Mouse (Mus musculus): ENCODE data around the gene Atg14. TPM values are rescaled to one million over a fixed set of nuclear protein-coding genes. Genes with fewer than 3 reads are reported as not detected.

The Atg14 gene
- 2.8 TPM for polyA plus RNA-seq (2015; fragmentation: Illumina TruSeq; extraction: RNeasy Lipid Tissue Mini Kit (QIAGEN cat#74804); ENCODE audit: insufficient read depth, low read depth, low replicate concordance)

GRCm38 (mm10) chr14:47570549-47570948 lies at the start of gene Atg14:
Gene Atg14, minus strand, starts transcription at chr14:47570649.

Other genes starting within 250 kb of the Atg14 start
- 10.2 TPM for gene Lgals3, start 202.9 kb downstream of the Atg14 start, polyA plus RNA-seq (2015; fragmentation: Illumina TruSeq; extraction: RNeasy Lipid Tissue Mini Kit (QIAGEN cat#74804); ENCODE audit: insufficient read depth, low read depth, low replicate concordance)
- gene Dlgap5, start 152.2 kb downstream of the Atg14 start, polyA plus RNA-seq (2015; fragmentation: Illumina TruSeq; extraction: RNeasy Lipid Tissue Mini Kit (QIAGEN cat#74804); ENCODE audit: insufficient read depth, low read depth, low replicate concordance), result not detected
- gene Fbxo34, start 120.2 kb downstream of the Atg14 start, polyA plus RNA-seq (2015; fragmentation: Illumina TruSeq; extraction: RNeasy Lipid Tissue Mini Kit (QIAGEN cat#74804); ENCODE audit: insufficient read depth, low read depth, low replicate concordance), result 2.1 TPM
- 18.5 TPM for gene Ktn1, start 77.8 kb upstream of the Atg14 start, polyA plus RNA-seq (2015; fragmentation: Illumina TruSeq; extraction: RNeasy Lipid Tissue Mini Kit (QIAGEN cat#74804); ENCODE audit: insufficient read depth, low read depth, low replicate concordance)

Measured in pancreas, adult 10 weeks (tissue).